Mouse (Mus musculus) kidney, adult 18-20 months (tissue): Measurements from ENCODE around the gene Ccna1.

Source experiments
- DNase-seq: peaks from one replicate; pipeline ENCODE4 v3.0.0; 2021

The Ccna1 gene

DNA sequence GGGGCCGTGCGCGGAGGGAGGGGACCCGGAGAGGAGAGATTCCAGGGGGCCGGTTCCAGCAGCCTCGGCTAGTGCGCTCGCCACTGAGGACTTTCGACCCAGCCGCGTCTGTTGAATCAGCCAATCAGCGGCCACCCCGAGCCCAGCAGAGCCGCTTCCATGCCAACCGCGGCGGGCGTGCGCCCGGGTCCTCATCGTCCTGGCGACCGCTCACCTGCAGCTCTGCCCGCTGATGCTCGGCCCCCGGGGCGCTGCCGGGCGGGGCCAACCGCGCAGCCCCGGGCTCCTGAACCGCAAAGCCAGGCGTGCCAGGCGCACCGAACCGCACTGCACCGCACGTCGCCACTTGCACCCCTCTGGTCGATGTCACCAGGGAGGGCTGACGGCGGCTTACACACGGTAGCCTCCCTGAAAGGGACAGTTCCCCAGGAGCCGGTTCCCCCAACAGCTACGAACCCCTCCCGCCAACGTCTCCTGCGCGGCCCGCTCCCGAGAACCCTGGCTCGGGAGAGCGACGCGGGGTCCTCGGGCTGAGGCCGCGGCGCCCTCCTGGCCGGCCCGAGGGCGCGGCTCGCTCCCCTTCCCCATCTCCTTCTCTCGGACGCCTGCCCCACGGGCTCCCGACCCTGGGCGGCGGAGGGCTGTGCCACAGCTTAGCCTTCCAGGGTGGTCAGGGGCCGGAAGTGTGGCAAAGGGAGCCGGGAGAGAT, at the start of gene Ccna1:
Ccna1 (minus strand) TSS at position 464 of the 709 bp plus-strand sequence.
- peak; percentile 50 for DNase-seq

DNA sequence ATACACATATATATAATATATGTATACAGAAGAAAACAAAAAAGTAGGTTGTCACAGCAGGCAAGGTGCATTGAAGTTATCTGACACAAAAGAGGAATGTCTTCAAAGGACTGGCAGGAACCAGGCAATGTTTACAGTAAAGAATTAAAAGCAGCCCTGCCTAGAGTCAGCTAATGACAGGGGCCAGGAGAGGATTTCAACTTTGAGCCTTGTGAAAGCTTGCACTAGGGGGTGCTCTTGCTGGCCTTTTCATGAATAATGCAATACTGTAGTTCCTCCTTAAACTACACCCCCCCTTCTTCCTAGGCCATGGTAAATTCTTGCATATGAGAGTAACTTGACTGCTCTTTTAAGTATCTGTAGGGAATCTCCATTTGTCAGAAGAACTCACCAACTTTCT, 45.8 kb upstream of the Ccna1 start:
- no peak for DNase-seq

DNA sequence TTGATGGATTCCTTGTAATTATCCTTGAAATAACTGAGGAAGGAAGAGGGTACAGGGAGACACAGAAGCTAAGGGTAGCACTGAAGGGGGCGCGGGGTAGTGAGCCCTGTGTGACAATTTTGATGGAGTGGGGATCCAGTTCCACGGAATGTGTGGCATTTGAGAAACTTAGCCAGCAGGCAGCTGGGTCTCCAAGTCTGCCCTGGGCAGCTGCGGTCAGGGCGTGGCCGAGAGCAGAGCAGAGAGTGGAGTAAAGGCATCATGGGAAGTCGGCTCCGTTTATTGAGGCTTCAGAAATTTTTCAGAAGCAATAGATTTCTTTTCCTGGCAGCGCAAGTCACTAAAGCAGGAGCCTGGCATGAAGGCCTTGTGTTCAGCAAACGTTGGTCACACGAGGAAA, 43.7 kb upstream of the Ccna1 start:
- no peak for DNase-seq

DNA sequence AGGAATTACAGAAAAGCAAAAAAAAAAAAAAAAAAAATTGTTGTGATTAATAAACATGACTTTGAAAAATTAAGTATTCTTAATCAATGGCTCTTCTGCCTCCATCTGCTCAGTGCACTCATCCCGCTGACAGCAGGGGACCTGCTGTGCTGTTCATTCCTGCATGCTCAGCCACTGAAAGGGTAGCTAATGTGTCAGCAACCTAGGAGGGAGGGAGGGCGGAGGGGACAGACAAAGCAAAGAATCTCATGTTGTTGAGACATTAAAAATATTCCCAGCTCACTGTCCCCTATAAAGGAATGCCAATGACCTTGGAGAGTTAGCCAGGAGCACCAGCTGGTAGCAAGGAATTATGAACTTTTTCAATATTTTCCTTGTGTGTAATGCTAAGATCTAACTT, 42.7 kb upstream of the Ccna1 start:
- no peak for DNase-seq

DNA sequence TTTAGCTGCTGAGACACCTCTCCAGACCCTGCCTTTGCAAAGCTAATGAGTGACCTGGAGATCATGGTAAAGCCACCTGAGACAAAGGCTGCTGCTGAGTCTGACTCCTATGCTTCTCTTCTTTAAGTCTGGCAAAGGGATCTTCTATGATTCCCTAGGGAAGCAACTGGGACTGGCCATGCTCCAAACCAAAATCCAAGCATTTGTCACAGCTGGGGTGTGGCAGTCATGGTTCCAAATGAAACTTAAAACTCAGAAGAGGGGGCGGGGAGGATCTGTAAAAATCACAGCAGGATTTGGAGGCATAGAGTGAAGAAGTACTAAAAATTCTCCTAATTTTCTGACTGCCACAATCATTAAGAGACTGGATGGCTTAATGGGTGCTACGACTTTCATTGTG, 41.9 kb upstream of the Ccna1 start:
- DNase-seq = no peak

DNA sequence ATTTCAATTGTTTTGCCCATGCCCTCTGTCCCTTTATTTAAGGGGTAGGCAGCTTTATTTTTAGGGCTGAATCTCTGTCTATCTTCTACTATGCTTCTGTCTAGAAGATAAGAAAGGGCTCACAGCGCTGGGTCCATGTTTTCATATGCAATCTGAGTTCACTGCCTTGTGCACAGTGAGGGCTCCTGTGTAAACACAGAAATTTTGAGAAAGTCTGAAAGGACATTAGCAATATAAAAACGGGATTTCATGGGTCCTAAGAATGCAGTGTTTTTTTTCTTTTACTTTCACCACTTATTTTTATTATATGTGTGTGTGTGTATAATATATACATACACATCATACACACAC, 41.3 kb upstream of the Ccna1 start:
- no peak for DNase-seq

DNA sequence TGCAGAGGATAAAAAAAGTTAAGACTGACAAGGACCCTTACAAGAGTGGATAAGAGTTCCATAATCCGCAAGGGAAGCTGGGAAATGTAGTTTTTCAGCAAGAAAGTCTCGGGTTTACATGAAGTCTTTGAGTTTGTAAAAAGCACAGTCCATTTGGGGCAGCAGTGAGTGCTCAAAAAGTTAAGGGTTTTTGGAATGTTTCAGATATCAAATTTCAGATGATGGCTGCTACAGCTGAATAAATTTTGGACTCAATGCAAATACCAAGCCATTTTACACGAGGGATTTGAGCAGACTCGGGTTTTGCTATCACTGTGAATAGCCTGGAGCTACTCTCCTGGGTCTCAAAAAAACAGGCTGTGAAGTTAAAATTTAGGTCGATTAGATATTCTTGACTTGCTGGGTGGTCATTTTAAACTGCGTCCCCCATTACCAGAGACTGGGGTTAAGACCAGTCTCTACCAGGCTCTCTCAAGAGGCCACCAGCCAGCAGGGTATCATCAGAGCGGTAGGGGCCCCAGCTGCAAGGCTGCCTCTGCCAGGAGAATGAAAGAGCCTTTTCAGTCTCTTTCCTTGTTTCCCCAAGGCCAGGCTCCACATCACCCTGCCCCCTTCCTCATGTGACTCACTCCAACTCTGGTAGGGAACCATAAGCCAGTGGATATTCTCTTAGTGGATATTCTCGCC, 40.8 kb upstream of the Ccna1 start:
- no peak for DNase-seq

DNA sequence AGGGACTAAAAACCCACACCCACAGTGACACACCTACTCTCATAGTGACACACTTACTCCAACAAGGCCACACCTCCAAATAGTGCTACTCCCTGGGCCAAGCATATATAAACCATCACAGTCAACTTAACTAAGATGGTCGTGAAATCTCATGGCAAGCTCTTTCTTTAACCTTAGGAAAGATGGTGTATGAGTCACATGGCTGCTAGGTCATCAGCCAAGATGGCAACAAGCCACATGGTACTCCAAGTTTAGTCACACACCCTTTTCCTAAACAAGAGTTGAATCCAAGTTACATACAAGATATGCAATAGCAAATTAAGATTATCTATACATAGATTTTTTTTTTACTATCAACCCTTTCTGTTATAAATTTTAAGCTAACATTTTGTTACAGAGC, 37.9 kb upstream of the Ccna1 start:
- no peak for DNase-seq

DNA sequence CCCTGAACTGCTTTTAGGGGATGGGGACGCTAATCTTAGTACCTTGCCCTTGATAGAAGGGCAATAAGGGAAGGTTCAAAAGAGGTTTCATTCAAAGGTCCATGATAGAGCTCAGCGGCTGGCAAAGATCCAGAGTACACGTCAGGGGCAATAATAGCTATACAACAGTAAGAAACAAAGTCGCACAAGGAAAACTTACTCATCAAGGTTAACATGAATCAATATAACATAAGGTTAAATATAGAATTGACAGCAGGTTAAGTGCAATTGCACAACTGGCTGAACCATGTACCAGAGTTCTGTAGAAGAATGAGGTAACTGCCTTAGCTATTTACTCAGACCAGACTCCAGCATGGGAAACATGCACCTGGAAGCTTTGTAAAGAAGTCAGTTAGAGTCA, 34.0 kb upstream of the Ccna1 start:
- DNase-seq = no peak

DNA sequence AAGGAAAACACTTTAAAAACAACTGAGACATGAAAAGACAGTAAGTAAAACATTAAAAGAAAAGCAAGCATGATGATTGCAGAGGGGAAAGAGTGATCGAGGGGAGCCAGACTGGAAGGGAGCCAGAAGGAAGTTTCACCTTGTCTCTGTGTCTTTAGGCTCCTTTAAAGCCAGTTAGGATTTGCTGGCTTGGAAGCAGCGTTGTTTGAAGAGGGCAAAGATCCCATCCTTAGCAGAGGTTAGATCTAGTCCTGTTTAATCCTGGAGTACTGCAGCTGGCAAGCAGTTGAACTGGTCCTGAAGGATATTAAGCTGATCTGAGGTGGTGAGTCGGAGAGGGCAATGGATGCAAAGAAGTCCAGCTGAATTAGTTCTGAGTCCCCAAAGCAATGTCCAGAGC, 33.5 kb upstream of the Ccna1 start:
- peak; percentile 19 for DNase-seq

DNA sequence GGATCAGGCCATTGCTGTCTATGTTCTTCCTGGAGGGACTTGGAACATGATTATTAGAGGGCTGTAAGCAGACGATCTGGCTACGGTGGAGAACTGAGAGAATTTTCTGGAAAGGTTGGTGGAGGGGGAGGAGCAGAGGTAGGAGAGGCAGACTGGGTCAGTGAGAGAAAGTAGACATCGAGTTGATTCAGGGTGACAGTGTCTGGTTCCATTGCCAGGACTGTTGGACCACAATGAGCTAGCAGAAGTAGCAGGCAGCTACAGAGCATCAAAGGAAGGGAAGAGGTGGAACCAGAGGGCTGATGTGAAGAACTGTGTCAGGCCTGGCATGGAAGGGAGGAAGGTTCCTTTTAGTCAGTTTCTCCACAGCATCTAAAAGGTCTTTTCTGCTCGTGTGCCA, 33.1 kb upstream of the Ccna1 start:
- no peak for DNase-seq

DNA sequence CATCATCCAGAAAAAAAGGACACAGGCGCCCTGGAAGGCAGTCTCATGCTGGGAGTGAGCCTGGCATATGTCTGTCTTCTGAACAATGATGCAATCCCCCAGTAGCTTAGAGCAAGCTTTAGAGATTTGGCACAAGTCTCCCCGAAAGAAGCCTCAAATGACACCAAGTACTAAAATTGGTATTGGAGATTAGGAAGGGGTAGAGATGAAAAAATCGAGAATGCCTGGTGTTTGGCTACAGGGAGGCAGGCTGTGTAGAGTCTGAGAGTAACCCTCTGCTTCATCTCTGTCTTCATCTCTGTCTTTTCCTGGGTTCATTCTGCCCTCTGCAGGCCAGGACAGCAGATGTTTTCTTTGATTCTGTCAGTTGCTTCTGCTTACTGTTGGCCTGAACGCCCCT, 32.1 kb upstream of the Ccna1 start:
- no peak for DNase-seq

DNA sequence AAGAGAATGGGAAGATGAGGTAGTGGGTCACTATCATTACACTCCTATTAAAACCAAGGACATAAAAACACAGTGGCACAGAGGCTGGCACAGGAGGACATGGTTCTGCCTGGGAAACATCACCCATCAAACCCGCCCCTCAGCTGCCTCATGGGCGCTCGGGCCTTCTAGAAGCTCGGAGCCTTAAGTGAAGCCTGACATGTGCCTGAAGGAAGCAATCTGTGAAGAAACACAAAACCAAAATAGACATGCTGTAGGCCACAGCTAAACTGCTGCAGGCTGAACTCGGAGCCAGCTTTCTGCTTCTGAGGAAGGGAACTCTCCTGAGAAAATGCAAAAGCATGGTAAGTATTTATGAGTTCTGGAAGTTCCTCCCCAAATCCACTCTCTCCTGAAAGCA, 31.6 kb upstream of the Ccna1 start:
- DNase-seq = no peak

DNA sequence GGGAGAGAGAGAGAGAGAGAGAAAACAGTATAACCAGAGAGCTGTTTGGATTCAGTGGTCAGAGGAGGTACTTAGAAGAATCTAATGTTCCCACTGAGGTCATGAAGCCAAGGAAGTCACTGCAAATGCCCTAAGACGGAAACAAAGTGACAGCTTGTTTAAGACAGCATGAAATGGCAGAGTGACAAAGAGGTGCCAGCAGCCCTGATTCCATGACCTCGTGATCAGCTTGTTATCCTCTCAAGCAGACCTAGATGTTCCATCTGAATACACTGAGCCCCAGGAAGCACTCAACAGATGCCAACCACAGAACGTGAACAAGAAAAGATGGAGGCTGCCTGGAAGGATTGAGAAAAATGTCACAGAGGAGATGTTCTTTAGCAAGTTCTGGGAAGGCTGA, 30.4 kb upstream of the Ccna1 start:
- no peak for DNase-seq

DNA sequence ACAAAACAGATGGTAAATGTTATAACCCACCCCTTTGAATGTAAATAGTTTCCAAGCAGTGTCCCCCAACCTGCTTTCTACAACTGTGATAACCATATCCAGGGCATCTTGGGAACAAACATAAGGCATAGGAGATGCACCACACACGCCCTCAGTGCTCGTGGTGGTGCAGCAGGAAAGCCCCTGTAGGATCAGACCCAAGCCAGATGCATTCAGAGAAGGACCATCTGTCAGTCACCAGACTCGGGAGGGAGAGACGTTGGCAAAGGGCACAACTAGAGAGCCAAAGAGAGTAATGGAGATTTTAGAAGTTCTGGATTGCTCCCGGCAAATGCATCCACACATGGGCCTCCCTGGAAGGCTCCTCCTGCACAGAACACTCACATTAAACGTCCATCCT, 29.5 kb upstream of the Ccna1 start:
- DNase-seq = no peak

DNA sequence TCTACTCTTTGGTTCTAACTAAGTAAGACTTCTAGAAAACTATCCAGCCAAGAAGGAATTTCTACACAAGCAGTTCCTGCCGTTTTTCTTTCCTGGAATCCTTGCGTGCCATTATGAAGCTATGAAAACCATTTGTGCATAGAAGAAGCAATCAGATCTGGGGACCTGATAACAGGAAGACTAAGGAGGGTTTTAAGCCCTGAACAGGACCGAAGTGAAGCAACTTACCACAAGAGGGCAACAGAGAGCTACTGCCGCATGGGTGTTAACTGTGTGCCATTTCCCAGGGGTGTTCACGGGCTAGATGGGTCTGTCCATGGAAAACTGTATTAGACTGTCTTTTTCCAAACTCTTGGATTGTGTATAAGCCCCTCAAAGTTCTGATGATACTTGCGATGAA, 24.8 kb upstream of the Ccna1 start:
- peak; percentile 74 for DNase-seq

DNA sequence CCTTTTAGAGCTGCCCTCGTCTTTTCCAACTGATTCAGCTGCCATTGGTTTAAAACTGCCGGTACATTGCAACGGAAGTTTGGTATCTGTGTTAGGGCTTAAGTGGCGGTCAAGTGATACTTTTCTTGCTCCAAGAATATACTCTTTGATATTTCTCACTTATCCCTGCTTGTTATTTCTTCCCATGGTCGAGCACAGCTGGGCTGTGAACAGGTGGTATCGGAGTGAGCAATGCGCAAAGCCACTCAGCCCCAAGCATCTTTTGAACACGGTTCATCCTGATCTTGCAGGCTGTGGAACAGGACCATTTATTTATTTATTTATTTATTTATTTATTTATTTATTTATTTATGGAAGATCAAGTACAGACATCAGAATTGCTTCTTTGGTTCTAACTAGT, 24.3 kb upstream of the Ccna1 start:
- DNase-seq = no peak

DNA sequence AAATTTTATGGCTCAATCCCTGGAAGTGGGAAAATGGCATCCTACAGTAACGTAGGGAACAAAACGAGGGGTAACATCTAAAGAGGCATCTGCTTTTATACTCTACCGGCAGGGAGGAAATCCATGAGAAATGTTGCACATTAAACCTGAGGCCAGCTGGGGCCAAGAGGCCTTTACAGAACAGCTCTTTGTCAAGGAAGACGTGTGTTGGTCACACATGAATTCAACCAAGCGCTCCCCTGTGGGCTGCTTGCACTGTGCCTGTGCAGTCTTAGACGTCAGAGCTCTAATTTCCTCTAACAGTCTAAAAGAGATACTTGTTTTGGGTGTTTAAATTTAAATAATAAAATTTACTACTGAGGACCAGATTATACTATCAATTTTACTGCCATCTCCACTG, 22.9 kb upstream of the Ccna1 start:
- DNase-seq = no peak

DNA sequence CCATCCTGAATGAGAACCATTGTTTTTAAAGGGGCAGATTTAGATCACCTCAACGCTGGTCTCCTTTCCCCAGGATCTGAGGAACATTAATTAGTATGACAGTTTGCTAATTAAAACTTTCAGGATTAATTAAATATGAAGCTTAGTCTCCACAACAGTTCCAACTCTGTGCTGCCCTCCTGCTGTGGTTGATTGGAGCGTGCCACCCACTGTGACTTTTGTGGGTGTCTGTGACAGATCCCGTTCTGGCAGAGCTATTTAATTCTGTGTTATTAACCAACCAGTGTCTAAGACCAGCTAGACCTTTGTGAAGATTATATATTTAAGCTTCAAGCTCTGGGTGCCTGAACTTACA, 20.0 kb upstream of the Ccna1 start:
- DNase-seq = no peak

DNA sequence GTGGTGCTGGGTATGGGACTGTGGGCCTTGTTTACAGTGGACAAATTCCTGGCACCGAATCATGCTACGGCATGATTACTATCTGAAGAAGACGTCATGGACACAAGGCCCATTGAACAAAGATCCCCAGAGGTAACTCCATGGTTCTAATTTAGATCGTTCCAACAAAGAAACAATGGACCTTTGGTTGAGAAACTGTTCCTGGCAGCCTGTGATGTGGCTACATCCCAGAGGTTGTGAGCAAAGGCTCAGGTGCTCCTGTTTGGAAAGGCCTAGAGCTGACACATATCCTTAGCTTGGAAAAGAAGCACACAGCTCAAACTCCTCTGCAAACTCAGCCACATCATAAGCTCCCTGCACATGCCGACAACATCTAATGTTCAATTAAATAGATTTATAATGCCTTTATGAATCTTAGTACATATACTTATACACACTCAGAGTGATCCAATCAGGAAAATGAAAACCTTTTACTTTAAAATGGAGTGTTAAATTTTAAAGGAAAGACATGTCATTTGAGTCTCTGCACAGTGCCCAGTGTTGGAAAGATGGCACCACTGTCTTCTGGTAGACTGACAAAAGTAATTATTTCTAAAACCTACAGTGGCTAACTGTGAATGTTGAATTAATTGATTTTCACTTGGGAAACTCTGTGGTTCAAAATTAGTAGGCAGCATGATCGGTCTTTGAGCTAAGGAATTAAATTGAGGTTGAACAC, 19.4 kb upstream of the Ccna1 start:
- DNase-seq = no peak

DNA sequence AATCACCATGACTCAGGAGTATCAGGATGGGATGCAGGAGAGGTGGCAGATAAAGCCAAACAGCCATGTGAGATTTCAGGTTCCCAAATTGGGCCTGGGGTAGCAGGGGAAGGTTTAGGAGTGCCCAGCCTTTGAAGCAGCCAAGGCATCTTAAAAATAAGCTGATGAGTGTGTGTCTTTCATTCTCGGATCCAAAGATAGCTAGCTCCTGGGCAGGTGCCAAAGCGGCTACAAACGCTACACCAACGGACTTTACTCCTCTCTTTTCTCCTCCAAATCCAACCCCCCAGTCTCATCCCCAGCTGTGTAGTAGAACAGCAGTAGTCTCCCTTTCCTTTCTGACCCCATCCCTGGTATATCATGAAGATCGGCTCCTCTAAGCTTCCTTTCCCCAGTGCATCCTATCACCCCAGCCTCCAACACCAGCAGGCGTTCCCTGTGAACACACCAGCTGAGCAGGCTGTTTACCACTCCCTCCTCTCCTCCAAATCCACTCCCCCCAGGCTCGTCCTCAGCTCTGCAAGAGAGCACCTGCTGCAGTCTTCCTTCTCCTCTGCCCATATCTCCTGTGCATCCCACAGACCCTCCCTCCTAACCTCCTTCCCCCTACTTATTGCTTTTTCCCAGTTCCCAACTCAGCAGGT, 12.6 kb upstream of the Ccna1 start:
- no peak for DNase-seq

DNA sequence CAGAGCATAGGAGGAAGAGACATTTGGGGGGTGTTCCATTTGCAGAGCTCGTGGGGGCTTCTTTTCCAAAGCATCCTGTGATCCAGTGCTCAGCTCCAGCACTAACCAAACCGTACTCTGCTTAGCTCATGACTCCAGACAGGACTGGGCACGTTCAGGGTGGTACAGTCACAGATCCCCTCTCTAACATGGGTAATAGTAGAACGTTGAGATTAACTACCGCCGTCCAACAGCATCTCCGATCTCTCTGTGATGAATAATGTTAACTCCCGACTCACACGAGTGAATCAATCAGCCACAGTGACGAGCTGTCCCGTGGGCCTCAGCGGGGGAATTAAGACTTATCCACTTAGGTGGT, 11.3 kb upstream of the Ccna1 start:
- DNase-seq = no peak

DNA sequence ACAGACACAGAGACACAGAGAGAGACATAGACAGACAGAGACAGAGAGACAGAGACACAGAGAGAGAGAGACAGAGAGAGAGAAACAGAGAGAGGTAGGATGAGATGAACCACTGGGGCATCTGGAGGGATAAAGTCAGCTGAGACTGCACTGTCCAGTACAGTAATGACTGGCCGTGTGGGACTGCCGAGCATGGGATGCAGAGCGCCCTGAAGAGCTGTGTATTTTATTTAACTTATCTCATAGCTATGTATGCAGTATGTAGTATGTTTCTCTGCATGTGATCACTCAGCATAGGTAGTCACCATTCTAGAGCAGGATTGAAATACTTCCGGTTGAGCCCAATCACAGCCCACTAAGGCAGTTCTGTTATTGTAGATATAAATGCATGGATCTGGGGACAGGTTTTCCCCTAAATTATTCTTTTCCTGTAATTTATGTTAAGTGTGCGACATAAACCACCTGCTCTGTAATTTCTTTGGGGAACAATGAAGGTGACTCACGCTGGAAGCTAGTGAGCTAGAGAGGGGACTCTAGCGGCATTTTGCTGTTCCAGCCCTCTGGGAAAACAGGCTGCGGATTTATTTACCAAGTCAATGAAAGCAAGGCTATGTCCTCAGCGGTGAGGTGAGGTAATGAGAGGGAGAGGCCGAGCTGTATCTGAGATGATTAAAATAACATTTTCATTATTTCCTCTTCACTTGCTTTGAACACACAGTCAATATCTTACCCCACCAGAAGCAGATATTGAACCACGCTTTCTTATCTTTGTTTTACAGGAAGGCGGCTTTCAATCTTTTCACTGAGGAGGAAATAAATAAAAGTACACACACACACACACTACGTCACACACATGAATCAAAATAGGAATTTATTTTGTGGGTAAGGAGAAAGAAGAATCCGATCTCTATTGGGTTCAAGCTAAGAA, 10.7 kb upstream of the Ccna1 start:
- no peak for DNase-seq
